Mouse (Mus musculus): ENCODE measurements around the gene Fam151a.

- no peak for TF ChIP-seq CTCF (IDR thresholded peaks at IDR 0.05; ENCODE audit: low read depth)
- TF ChIP-seq EP300 (IDR thresholded peaks at IDR 0.05; ENCODE audit: low read depth) = no peak
Observed at GRCm38 (mm10) chr4:106794247-106794646, 60.6 kb downstream of the Fam151a start.

All from heart, postnatal 0 days (tissue).